Mouse (Mus musculus): ENCODE measurements around the gene Lingo3. TPM values are rescaled to one million over a fixed set of nuclear protein-coding genes. Genes with fewer than 3 reads are reported as not detected.
A peak's percentile ranks its signal among the peaks of the same experiment; 100 is the strongest.

Lingo3 gene
- polyA plus RNA-seq, 1 experiment from 2014 or later = 0.39 TPM

MicroRNAs encoded within 50 kb of the gene (microRNA counts, 519-probe panel; counts per million panel counts)
- microRNA mmu-miR-1982 = not detected

Small RNAs within 50 kb of the gene (microRNA-seq; reads per million reads assigned to microRNA genes)
- 4.5 reads per million, percentile 17 among the genes with 10 or more reads in this experiment for gene Mir1982

Other genes starting within 250 kb of the Lingo3 start
- 60.1 and 68.4 TPM in 2 replicates for gene Scamp4, start 241.2 kb downstream of the Lingo3 start, polyA plus RNA-seq (2015; fragmentation: Nextera tagmentation; extraction: Ambion mirVana)
- 3.5 and 4.0 TPM in 2 replicates for gene Adat3, start 241.2 kb downstream of the Lingo3 start, polyA plus RNA-seq (2015; fragmentation: Nextera tagmentation; extraction: Ambion mirVana)
- gene Gm49322, start 238.0 kb downstream of the Lingo3 start, polyA plus RNA-seq (2015; fragmentation: Nextera tagmentation; extraction: Ambion mirVana) = 2.2 and 2.8 TPM in 2 replicates
- gene Csnk1g2, start 221.2 kb downstream of the Lingo3 start, polyA plus RNA-seq (2015; fragmentation: Nextera tagmentation; extraction: Ambion mirVana) = 50.7 and 103 TPM in 2 replicates
- 41.7 and 58.2 TPM in 2 replicates for gene Btbd2, start 187.0 kb downstream of the Lingo3 start, polyA plus RNA-seq (2015; fragmentation: Nextera tagmentation; extraction: Ambion mirVana)
- 82.1 and 92.8 TPM in 2 replicates for gene Mknk2, start 165.9 kb downstream of the Lingo3 start, polyA plus RNA-seq (2015; fragmentation: Nextera tagmentation; extraction: Ambion mirVana)
- gene Mob3a, start 142.1 kb downstream of the Lingo3 start, polyA plus RNA-seq (2015; fragmentation: Nextera tagmentation; extraction: Ambion mirVana) = 29.0 and 33.4 TPM in 2 replicates
- gene Izumo4, start 141.9 kb downstream of the Lingo3 start, polyA plus RNA-seq (2015; fragmentation: Nextera tagmentation; extraction: Ambion mirVana) = 11.2 and 13.2 TPM in 2 replicates
- gene Ap3d1, start 101.8 kb downstream of the Lingo3 start, polyA plus RNA-seq (2015; fragmentation: Nextera tagmentation; extraction: Ambion mirVana) = 45.7 and 49.5 TPM in 2 replicates
- 18.8 and 19.2 TPM in 2 replicates for gene Dot1l, start 88.8 kb downstream of the Lingo3 start, polyA plus RNA-seq (2015; fragmentation: Nextera tagmentation; extraction: Ambion mirVana)
- 42.3 and 47.7 TPM in 2 replicates for gene Sf3a2, start 45.8 kb downstream of the Lingo3 start, polyA plus RNA-seq (2015; fragmentation: Nextera tagmentation; extraction: Ambion mirVana)
- 79.4 and 83.3 TPM in 2 replicates for gene Plekhj1, start 45.4 kb downstream of the Lingo3 start, polyA plus RNA-seq (2015; fragmentation: Nextera tagmentation; extraction: Ambion mirVana)
- gene Amh, start 38.8 kb downstream of the Lingo3 start, polyA plus RNA-seq (2015; fragmentation: Nextera tagmentation; extraction: Ambion mirVana) = 0.13 and 0.29 TPM in 2 replicates
- 5.6 and 6.7 TPM in 2 replicates for gene Jsrp1, start 30.5 kb downstream of the Lingo3 start, polyA plus RNA-seq (2015; fragmentation: Nextera tagmentation; extraction: Ambion mirVana)
- gene Oaz1, start 17.4 kb downstream of the Lingo3 start, polyA plus RNA-seq (2015; fragmentation: Nextera tagmentation; extraction: Ambion mirVana) = 2,111 and 2,265 TPM in 2 replicates
- 141 and 148 TPM in 2 replicates for gene Lsm7, start 11.2 kb upstream of the Lingo3 start, polyA plus RNA-seq (2015; fragmentation: Nextera tagmentation; extraction: Ambion mirVana)
- gene Sppl2b, start 11.2 kb upstream of the Lingo3 start, polyA plus RNA-seq (2015; fragmentation: Nextera tagmentation; extraction: Ambion mirVana) = 28.4 and 33.2 TPM in 2 replicates
- gene Tmprss9, start 27.8 kb upstream of the Lingo3 start, polyA plus RNA-seq (2015; fragmentation: Nextera tagmentation; extraction: Ambion mirVana) = not detected in 2 replicates
- 286 and 289 TPM in 2 replicates for gene Timm13, start 56.9 kb upstream of the Lingo3 start, polyA plus RNA-seq (2015; fragmentation: Nextera tagmentation; extraction: Ambion mirVana)
- gene Lmnb2, start 74.2 kb upstream of the Lingo3 start, polyA plus RNA-seq (2015; fragmentation: Nextera tagmentation; extraction: Ambion mirVana) = 27.5 and 30.0 TPM in 2 replicates
- gene Gadd45b, start 86.0 kb upstream of the Lingo3 start, polyA plus RNA-seq (2015; fragmentation: Nextera tagmentation; extraction: Ambion mirVana) = 33.6 and 34.3 TPM in 2 replicates
- gene Gng7, start 170.9 kb upstream of the Lingo3 start, polyA plus RNA-seq (2015; fragmentation: Nextera tagmentation; extraction: Ambion mirVana) = 1.4 TPM in 2 replicates
- gene Diras1, start 181.6 kb upstream of the Lingo3 start, polyA plus RNA-seq (2015; fragmentation: Nextera tagmentation; extraction: Ambion mirVana) = 0.06 and 0.09 TPM in 2 replicates
- 9.6 and 10.8 TPM in 2 replicates for gene Slc39a3, start 193.4 kb upstream of the Lingo3 start, polyA plus RNA-seq (2015; fragmentation: Nextera tagmentation; extraction: Ambion mirVana)
- 166 and 174 TPM in 2 replicates for gene Sgta, start 216.1 kb upstream of the Lingo3 start, polyA plus RNA-seq (2015; fragmentation: Nextera tagmentation; extraction: Ambion mirVana)
- gene Thop1, start 226.0 kb upstream of the Lingo3 start, polyA plus RNA-seq (2015; fragmentation: Nextera tagmentation; extraction: Ambion mirVana) = 29.8 and 31.4 TPM in 2 replicates

Measured in heart, embryonic 16.5 days (tissue).